Mouse (Mus musculus) neural tube, embryonic 13.5 days (tissue): ENCODE results near the gene D630045J12Rik. TPM values are rescaled to one million over a fixed set of nuclear protein-coding genes. Genes with fewer than 3 reads are reported as not detected.
A peak's percentile ranks its signal among the peaks of the same experiment; 100 is the strongest.

ENCODE experiments used
- ATAC-seq: fragments of 200-750 bp; cut with Nextera tagmentation; 2 replicates; pipeline ENCODE4 v1.8.0; 2017; ENCODE audit warnings: low read depth, mild to moderate bottlenecking, moderate TSS enrichment, moderate library complexity
- H3K27ac ChIP-seq: fragments of 300-500 bp; sonication (generic); replicated peaks from 2 replicates; pipeline ENCODE4 v1.5.1; 2015; ENCODE audit warnings: moderate library complexity, mild to moderate bottlenecking, inconsistent platforms
- H3K27me3 ChIP-seq: fragments of 300-500 bp; sonication (generic); 2 replicates; pipeline ENCODE4 v1.6.1; 2015; ENCODE audit warnings: mild to moderate bottlenecking, inconsistent platforms
- H3K36me3 ChIP-seq: fragments of 300-500 bp; sonication (generic); 2 replicates; pipeline ENCODE4 v1.6.1; 2015; ENCODE audit warnings: mild to moderate bottlenecking, inconsistent platforms
- H3K4me1 ChIP-seq: fragments of 300-500 bp; sonication (generic); replicated peaks from 2 replicates; pipeline ENCODE4 v1.6.1; 2015; ENCODE audit warnings: inconsistent platforms
- H3K4me2 ChIP-seq: fragments of 300-500 bp; sonication (generic); 2 replicates; pipeline ENCODE4 v1.6.1; 2015; ENCODE audit warnings: inconsistent platforms, mild to moderate bottlenecking, moderate library complexity
- H3K4me3 ChIP-seq: fragments of 300-500 bp; sonication (generic); 2 replicates; pipeline ENCODE4 v1.5.1; 2015; ENCODE audit warnings: mild to moderate bottlenecking, inconsistent platforms
- H3K9ac ChIP-seq: fragments of 300-500 bp; sonication (generic); 2 replicates; pipeline ENCODE4 v1.6.1; 2015; ENCODE audit warnings: moderate library complexity, mild to moderate bottlenecking, inconsistent platforms
- H3K9me3 ChIP-seq: fragments of 300-500 bp; sonication (generic); 2 replicates; pipeline ENCODE4 v1.6.1; 2016; ENCODE audit warnings: inconsistent platforms
- WGBS: fragments of 180-500 bp; shearing (Covaris S2); methylation state at CpG from one replicate; pipeline ENCODE4 v1.1.7; 2015; 5-methylcytosine and 5-hydroxymethylcytosine counted together
- polyA plus RNA-seq: library from polyadenylated mRNA; unstranded; fragments of >200 nt; fragmentation: Nextera tagmentation; extraction: Ambion mirVana; gene quantifications from 2 replicates; pipeline ENCODE4 v1.2.1, GENCODE M21; 2015

D630045J12Rik gene
- polyA plus RNA-seq, 1 experiment from 2014 or later = 14.6 TPM

- H3K27ac ChIP-seq = peak overlapping the region; percentile 57
These were observed 108.2 kb downstream of the D630045J12Rik start for GRCm38 (mm10) chr6:38145463-38146065.

GRCm38 (mm10) chr6:38144161-38144998 is 109.4 kb downstream of the D630045J12Rik start:
- WGBS = 60% methylated on average over 9 of the region's 9 CpGs
- H3K36me3 ChIP-seq = peaks cover 80% of the 10 kb centered on the region

More at GRCm38 (mm10) chr6:38145463-38146065, 108.2 kb downstream of the D630045J12Rik start:
- H3K9ac ChIP-seq = no peak overlapping the region
- H3K36me3 ChIP-seq = peaks cover 77% of the 10 kb centered on the region
- no peaks in the 10 kb centered on the region for H3K27me3 ChIP-seq
- no peaks in the 10 kb centered on the region for H3K9me3 ChIP-seq
- 68% methylated on average over 8 of the region's 8 CpGs for WGBS
- H3K4me2 ChIP-seq = no peak overlapping the region
- ATAC-seq = no peak
- 0 out of 2 replicates have a peak, but pooled peaks cover 16% of the 10 kb centered on the region for H3K4me1 ChIP-seq
- no peak overlapping the region for H3K4me3 ChIP-seq

GRCm38 (mm10) chr6:38140402-38140801 is 113.4 kb downstream of the D630045J12Rik start:
- no peak overlapping the region for H3K27ac ChIP-seq
- 0 out of 2 replicates have a peak, but pooled peaks cover 9% of the 10 kb centered on the region for H3K4me1 ChIP-seq
- H3K4me3 ChIP-seq = no peak overlapping the region
- H3K27me3 ChIP-seq = no peaks in the 10 kb centered on the region
- no peak overlapping the region for H3K4me2 ChIP-seq
- 94% methylated on average over 9 of the region's 9 CpGs for WGBS
- ATAC-seq = no peak
- peaks cover 79% of the 10 kb centered on the region for H3K36me3 ChIP-seq
- H3K9me3 ChIP-seq = no peaks in the 10 kb centered on the region
- no peak overlapping the region for H3K9ac ChIP-seq

More at GRCm38 (mm10) chr6:38144161-38144998, 109.4 kb downstream of the D630045J12Rik start:
- Histone ChIP-seq H3K27ac (peak overlapping the region; percentile 33; the same call in 1 of the 2 replicates), H3K27me3 (no peaks in the 10 kb centered on the region), H3K4me3 (no peak overlapping the region), H3K4me2 (no peak overlapping the region), H3K4me1 (0 out of 2 replicates have a peak, but pooled peaks cover 16% of the 10 kb centered on the region), H3K9me3 (no peaks in the 10 kb centered on the region), H3K9ac (no peak overlapping the region)
- no peak for ATAC-seq

GRCm38 (mm10) chr6:38139086-38139485 is 114.7 kb downstream of the D630045J12Rik start:
- H3K4me1 ChIP-seq = no peaks in the 10 kb centered on the region
- peaks cover 84% of the 10 kb centered on the region for H3K36me3 ChIP-seq
- no peaks in the 10 kb centered on the region for H3K9me3 ChIP-seq
- no peak for ATAC-seq
- H3K9ac ChIP-seq = no peak overlapping the region
- WGBS = 91% methylated on average over 3 of the region's 3 CpGs
- H3K27ac ChIP-seq = no peak overlapping the region
- no peak overlapping the region for H3K4me2 ChIP-seq
- H3K27me3 ChIP-seq = no peaks in the 10 kb centered on the region
- no peak overlapping the region for H3K4me3 ChIP-seq

- Histone ChIP-seq H3K9me3 (no peaks in the 10 kb centered on the region), H3K27me3 (no peaks in the 10 kb centered on the region), H3K4me2 (no peak overlapping the region), H3K36me3 (peaks cover 77% of the 10 kb centered on the region), H3K9ac (no peak overlapping the region), H3K4me3 (no peak overlapping the region), H3K27ac (no peak overlapping the region), H3K4me1 (no peaks in the 10 kb centered on the region)
- 92% methylated on average over 8 of the region's 8 CpGs for WGBS
- no peak for ATAC-seq
These were observed 118.8 kb downstream of the D630045J12Rik start for GRCm38 (mm10) chr6:38134806-38135559.

- Histone ChIP-seq H3K27ac (peak overlapping the region; percentile 38; the same call in 1 of the 2 replicates), H3K4me3 (no peak overlapping the region), H3K4me2 (no peak overlapping the region), H3K36me3 (peaks cover 78% of the 10 kb centered on the region), H3K27me3 (no peaks in the 10 kb centered on the region), H3K9ac (no peak overlapping the region), H3K9me3 (no peaks in the 10 kb centered on the region), H3K4me1 (no peaks in the 10 kb centered on the region)
- no peak; the same call in 1 of the 2 replicates for ATAC-seq
- WGBS = 86% methylated on average over 4 of the region's 4 CpGs
These were observed 122.0 kb downstream of the D630045J12Rik start for GRCm38 (mm10) chr6:38131801-38132231.

- Histone ChIP-seq H3K27ac (no peak overlapping the region), H3K4me2 (no peak overlapping the region), H3K27me3 (no peaks in the 10 kb centered on the region), H3K4me3 (no peak overlapping the region), H3K36me3 (peaks cover 77% of the 10 kb centered on the region), H3K9ac (no peak overlapping the region), H3K9me3 (no peaks in the 10 kb centered on the region), H3K4me1 (no peaks in the 10 kb centered on the region)
- ATAC-seq = no peak
- WGBS = 97% methylated on average over 5 of the region's 5 CpGs
These were observed 123.9 kb downstream of the D630045J12Rik start for GRCm38 (mm10) chr6:38129883-38130282.

GRCm38 (mm10) chr6:38128115-38128514 is 125.7 kb downstream of the D630045J12Rik start:
- peaks cover 86% of the 10 kb centered on the region for H3K36me3 ChIP-seq
- no peaks in the 10 kb centered on the region for H3K27me3 ChIP-seq
- WGBS = 95% methylated on average over 14 of the region's 14 CpGs
- no peak overlapping the region for H3K27ac ChIP-seq
- no peaks in the 10 kb centered on the region for H3K4me1 ChIP-seq
- H3K9me3 ChIP-seq = no peaks in the 10 kb centered on the region
- no peak overlapping the region for H3K9ac ChIP-seq
- H3K4me2 ChIP-seq = no peak overlapping the region
- ATAC-seq = no peak
- no peak overlapping the region for H3K4me3 ChIP-seq

- no peak overlapping the region for H3K9ac ChIP-seq
- H3K27me3 ChIP-seq = no peaks in the 10 kb centered on the region
- peaks cover 65% of the 10 kb centered on the region for H3K36me3 ChIP-seq
- ATAC-seq = no peak
- WGBS = 94% methylated on average over 3 of the region's 3 CpGs
- no peak overlapping the region for H3K27ac ChIP-seq
- H3K4me2 ChIP-seq = no peak overlapping the region
- H3K4me1 ChIP-seq = no peaks in the 10 kb centered on the region
- no peaks in the 10 kb centered on the region for H3K9me3 ChIP-seq
- H3K4me3 ChIP-seq = no peak overlapping the region
These were observed 128.3 kb downstream of the D630045J12Rik start for GRCm38 (mm10) chr6:38125462-38125861.

- H3K4me3 ChIP-seq = no peak overlapping the region
- WGBS = 94% methylated on average over 5 of the region's 5 CpGs
- H3K4me2 ChIP-seq = no peak overlapping the region
- H3K9me3 ChIP-seq = no peaks in the 10 kb centered on the region
- H3K9ac ChIP-seq = no peak overlapping the region
- H3K27me3 ChIP-seq = no peaks in the 10 kb centered on the region
- no peak for ATAC-seq
- H3K4me1 ChIP-seq = no peaks in the 10 kb centered on the region
- H3K27ac ChIP-seq = no peak overlapping the region
- H3K36me3 ChIP-seq = peaks cover 59% of the 10 kb centered on the region
These were observed 128.9 kb downstream of the D630045J12Rik start for GRCm38 (mm10) chr6:38124882-38125281.

GRCm38 (mm10) chr6:38124207-38124835 is 129.5 kb downstream of the D630045J12Rik start, which contains the start of gene Atp6v0a4:
TSS of gene Atp6v0a4 (minus strand) at chr6:38124586.
- Histone ChIP-seq H3K27me3 (no peaks in the 10 kb centered on the region), H3K4me3 (no peak within 1 kb of the TSS), H3K27ac (no peak within 1 kb of the TSS), H3K9ac (no peak within 1 kb of the TSS), H3K4me2 (no peak within 1 kb of the TSS), H3K36me3 (peaks cover 54% of the 10 kb centered on the region), H3K4me1 (no peaks in the 10 kb centered on the region), H3K9me3 (no peaks in the 10 kb centered on the region)
- ATAC-seq = no peak
- WGBS = 90% methylated on average over 7 of the region's 7 CpGs
